Mouse (Mus musculus): ENCODE data around the gene Mmd2.
A peak's percentile ranks its signal among the peaks of the same experiment; 100 is the strongest.

Gene Mmd2

DNA sequence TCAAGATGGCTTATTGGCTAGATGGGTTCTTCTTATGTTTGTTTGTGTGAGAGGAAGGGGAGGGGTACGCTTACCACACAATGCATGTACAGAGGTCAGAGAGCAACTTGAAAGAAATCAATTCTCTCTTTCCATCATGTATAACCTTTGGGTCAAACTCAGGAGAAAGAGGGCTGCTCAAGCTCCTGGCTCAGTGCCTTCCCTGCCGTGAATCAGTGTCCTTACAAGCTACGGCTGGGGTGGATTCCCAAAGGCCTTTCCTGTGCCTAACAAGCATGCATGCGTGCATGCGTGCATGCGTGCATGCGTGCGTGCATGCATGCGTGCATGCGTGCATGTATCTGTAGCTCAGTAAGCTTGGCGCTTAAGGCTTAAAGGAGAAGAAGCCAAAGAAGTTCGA is 3.3 kb downstream of the Mmd2 start:
- no peak for DNase-seq (ENCODE audit: low spot score)

DNA sequence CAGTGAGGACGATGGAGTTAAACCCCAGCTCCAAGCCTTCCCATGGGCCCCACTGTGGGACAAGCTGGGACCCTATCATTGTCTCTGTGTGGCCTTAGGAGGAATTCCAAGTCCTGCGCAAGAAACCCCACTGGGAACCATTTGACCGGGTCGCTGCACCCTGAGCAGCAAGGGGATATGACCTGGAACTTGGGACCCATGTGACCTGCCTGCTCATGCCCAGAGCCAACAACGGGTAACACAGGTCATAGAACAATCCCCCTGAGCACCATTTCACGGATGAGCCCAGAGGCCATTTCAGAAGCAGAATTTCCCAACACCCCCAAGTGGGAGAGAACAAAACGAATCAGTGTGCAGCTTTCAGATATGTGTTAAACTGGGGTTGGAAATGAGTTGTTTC is 4.2 kb downstream of the Mmd2 start:
- no peak for DNase-seq (ENCODE audit: low spot score)

DNA sequence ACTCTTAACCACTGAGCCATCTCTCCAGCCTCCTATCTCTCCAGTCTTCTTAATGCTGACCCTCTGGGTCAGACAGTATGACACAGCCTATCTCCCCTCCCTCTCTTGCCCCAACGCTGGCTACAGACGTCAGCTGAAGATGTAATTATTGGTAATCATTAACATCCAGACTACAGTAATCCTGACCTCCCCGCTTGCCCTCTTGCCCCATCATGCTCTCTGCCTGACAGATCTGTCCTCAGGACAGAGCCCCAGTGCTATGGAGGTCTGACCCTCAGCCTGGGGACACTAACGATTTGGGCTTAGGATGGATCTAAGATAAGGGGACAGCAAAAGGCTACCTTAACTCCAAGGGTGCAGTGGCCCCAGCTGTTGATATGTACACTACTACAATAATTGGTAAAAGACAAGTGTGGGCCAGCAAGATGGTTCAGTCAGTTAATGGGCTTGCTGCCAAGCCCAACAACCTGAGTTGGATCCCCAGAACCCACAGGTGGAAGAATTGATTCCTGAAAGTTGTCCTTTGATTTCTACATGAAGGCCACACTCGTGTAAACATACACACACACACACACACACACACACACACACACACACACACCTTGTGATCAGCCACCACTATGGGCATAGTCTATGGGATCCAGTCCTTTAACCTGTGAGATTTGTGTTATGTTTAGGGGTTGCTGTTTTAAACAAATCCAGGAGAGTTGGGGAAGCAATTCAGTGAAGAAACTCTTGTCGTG is 10.8 kb downstream of the Mmd2 start:
- DNase-seq (ENCODE audit: low spot score) = no peak

DNA sequence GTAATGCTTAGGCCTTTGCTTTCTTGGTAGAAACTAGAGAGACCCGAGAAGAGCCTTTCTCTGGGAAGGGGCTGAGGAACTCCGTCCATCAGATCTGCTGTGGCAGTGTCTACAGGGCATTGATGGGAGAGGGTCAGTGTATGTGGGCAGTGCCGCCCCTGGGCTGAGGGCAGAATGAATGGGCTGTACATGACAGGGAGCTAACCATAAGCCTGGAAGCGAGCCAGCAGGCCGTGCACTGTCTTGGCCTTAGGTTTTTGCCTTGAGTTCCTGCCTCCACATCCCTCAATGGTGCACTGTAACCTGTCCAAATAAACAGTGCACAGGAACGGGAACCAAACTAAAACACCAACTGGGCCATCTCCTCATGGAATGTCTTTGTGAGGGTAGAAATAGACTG is 11.9 kb downstream of the Mmd2 start:
- DNase-seq (ENCODE audit: low spot score) = no peak

DNA sequence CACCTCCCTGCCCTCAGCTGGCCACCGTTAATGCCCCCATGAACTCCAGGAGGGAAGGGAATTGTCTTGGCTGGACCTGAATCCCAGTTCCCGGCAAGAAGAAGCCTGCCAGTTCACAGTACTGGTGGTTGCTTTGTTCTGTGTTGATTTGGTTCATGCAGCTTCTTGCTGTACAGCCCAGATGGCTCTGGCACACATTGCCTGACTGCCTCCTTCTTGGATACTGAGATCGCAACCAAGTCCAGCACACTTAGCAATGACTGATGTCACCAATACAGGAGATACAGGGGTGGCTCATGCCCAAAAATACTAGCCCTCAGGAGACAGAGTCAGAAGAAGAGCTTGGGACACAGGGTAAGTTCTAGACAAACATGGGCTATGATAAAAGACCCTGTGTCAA is 12.9 kb downstream of the Mmd2 start:
- DNase-seq (ENCODE audit: low spot score) = peak; percentile 57

DNA sequence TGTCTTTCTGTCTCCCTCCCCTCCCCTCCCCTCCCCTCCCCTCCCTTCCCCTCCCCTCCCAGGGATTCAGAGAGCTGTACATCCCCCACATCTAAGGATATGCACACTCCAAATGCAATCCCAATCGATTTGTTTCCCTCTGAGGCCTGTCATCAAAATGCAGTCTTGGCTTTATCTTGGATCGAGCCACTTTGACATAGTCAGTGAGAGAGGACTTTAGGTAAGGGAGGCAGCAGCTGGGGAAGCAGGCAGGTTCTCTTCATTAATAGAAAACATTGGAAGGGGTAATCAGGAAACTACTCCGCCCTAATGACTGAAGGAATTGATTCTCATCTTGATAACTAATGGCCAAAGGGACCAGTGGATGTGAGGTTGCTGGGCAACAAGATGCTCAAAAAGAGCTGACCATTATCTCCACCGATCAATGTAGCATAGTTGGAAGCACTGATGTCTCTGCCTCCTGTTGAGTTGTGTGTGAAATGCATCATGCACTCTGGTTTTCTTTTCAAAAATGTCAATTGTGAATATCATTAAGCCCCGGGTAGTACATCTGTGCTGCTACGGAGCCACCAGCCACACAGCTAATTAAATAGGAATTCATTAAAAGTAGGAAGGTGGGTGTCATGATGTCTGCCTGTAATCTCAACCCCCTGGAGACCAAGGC is 17.5 kb downstream of the Mmd2 start:
- no peak for DNase-seq (ENCODE audit: low spot score)

DNA sequence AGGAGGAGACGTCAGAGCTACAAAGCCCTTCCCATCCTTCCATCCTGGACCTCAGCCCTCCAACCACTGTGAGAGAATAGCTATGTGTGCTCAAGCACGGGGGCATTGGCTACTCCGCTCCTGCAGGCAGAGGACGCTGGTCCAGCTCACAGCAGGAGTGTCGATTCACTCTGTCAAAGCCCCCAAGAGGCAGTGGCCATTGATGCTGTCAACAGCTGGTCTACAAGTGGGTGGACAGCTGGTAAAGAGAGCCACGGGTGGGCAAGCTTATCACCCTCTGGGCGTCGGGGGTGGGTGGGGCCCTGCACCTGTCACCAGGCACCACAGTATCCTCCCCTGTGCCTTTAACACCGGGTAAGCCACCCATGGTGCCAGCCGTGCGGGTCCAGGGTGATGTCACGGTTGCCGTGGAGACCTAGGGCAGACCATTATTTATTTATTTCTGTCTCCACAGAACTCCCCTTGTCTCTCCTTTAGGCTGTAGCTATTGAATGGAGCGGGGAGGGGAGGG is 24.9 kb downstream of the Mmd2 start:
- DNase-seq (ENCODE audit: low spot score) = peak; percentile 63

DNA sequence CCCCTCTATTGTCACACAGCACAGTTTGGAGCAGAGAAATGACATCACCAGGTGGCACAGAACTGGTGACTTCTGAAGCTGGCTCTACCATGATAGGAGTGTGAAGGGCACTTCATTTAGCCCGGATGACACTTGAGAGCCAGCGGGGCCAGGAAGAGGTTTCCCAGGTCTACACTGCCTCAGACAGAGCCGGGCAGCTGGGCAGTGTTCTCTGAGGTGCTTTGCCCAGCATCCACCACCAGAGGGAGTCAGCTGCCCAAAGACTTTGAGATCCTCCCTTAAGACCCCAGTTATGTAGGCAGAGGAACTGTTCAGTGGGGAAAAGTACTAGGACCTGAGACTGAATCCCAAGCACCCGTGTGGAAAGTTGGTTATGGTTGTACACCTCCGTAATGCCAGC is 27.1 kb downstream of the Mmd2 start:
- peak; percentile 76 for DNase-seq (ENCODE audit: low spot score)

DNA sequence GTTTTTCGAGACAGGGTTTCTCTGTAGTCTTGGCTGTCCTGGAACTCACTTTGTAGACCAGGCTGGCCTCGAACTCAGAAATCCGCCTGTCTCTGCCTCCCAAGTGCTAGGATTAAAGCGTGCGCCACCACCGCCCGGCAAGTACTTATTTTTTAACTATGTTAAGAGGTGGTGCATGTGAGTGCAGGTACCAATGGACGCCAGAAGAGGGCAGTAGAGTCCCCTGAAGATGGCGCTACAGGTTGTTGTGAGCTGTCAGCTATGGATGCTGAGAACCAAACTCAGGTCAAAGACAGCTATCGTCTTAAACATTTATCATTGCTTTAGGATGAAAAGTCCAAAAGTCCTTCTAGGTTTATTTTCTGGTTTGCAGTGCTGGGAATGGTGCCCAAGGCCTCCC is 30.4 kb downstream of the Mmd2 start:
- no peak for DNase-seq (ENCODE audit: low spot score)

DNA sequence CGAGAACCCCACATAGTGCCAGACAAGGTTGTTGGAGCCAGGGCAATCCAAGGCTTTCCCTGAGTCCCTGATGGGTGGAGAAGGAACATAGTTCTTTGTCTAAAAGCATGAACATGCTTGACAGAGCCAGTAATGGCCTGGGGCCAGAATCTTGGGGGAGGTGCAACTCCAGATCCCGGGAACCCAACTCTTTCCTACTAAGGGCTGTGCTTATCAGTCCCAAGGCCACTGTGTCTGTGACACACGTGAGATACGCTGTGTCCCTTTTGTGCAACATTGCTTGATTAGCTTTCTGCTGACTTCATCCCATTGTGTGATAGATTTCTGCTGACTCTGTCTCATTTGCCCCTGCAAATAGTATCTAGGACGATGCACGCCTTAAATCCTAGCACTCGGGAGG is 31.8 kb downstream of the Mmd2 start:
- DNase-seq (ENCODE audit: low spot score) = no peak

DNA sequence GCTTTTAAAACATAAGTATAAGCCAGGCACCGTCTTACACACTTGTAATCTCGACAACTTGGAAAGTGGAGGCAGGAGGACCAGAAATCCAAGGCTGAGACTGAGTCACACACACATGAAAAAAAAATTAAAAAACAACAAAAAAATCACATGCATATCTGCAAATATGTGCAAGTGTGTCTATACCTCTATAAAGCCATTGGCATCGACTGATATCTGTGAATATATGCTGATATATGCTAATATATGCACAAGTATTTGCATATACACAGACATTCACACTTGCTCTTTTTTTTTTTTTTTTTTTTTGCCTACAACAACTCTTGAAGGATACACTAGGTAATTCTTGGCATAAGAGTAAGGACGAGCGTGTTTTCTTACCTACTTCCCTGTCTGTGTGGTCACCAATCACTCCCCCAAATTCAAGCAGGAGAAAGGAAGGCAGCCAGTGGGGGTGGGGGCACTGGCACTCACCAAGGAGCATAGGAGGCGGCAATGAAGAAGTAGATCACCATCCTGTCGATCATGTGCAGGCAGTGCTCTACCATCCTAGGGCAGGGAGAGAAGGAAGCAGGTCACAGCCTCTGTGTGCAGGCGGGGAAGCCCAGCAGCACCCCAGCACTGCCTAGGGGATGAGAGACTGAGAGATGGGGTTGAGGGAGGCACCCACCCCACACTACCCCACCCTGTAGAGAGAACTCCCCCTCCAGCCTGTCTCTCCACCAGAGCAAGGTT is 34.1 kb downstream of the Mmd2 start:
- DNase-seq (ENCODE audit: low spot score) = no peak

DNA sequence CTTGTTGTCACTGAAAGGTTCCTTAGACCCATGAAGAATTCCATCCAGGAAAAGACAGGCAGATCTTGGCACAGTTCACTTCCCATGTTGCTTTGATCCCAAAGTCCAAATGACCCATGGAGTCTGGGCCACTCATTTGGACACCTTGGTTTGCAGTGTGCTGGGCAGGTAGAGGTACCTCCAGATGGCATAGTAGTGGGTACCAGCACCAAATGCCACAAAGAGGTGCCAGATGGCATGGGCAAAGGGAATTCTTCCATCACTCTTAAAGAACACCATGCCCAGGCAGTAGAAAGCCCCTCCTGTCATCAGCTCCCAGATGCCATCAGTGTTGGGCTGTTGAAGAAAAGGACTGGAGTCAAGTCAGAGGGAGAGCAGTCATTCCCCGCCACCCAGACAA is 44.0 kb downstream of the Mmd2 start:
- DNase-seq (ENCODE audit: low spot score) = no peak

DNA sequence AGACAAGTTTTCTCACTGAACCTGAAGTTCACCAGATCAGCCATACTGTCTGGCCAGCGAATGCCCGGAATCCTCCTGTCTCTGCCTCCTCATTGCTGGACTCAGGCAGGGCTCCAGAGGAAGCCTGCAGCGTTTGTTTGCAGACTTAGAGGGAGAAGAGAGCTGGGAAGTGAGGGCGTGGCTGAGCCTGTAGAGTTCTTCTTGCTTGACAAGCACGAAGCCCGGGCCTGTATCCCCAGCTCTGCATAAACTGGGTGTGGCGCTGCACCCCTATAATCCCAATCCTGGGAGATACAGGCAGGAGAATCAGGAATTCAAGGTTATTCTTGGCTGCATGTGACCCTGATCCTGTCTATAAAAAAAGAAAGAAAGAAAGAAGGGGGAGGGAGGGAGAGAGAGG is 48.3 kb downstream of the Mmd2 start:
- no peak for DNase-seq (ENCODE audit: low spot score)

DNA sequence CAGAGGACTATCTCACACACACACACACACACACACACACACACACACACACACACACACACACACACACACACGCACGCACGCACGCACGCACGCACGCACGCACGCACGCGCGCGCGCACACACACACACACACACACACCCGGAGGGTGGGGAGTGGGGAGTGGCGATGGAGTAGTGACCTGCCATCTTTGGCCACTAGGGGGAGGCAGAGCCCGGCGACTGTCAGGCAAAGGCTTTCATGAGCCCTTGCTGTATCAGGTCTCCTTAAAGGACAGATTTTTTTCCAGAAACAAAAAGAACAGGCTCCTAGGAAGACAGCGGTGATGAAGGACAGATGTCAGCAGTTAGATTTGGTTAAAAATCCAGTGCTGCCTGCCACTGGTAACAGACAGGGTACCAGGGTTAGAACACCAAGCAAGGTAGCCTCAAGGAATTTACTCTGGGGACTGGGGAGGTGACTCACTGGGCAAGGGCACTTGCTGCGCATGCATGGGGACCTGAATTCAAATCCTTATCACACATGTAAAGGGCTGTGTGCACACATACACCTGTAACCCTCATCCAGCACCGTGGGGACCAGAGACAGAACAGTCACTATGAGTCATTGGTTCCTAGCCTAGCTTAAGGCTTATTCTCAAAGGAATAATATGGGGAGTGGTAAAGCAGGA is 51.1 kb downstream of the Mmd2 start:
- peak; percentile 89 for DNase-seq (ENCODE audit: low spot score)

DNA sequence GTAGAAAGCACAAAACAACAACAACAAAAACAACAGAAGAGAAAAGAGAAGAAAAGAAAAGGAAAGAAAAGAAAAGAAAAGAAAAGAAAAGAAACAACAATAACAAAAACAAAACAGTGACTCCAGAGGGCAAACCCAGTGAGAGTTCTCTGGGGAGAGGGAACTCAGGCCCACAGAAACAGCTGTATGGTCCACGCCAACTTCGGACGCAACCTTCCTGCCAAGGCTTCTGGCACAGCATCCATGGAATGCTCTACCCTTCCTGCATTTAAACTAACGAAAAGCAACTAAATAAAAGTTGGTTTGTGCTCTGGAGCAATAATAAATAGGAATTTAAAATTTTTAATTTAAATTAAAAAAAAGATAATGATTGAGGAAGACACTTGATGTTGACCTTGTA is 51.9 kb downstream of the Mmd2 start:
- no peak for DNase-seq (ENCODE audit: low spot score)

DNA sequence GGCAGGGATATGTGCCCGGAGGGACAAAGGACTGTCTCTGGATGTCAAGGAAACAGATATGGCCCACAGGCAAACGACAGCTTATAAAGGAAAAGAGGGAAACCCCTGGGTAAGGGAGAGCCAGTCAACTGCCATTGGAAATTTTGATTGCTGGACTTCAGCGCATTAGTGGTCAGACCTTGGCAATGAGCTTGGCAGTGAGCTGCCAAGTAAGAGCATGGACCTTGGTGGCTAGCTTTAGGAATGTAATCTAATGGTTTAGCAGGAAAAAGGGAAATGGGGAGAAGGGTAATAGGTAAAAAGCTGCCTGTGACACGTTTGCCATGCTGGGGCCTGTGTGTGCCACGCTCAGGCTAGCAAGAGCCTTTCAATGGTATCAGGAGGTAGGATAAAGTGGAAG is 52.7 kb downstream of the Mmd2 start:
- no peak for DNase-seq (ENCODE audit: low spot score)

DNA sequence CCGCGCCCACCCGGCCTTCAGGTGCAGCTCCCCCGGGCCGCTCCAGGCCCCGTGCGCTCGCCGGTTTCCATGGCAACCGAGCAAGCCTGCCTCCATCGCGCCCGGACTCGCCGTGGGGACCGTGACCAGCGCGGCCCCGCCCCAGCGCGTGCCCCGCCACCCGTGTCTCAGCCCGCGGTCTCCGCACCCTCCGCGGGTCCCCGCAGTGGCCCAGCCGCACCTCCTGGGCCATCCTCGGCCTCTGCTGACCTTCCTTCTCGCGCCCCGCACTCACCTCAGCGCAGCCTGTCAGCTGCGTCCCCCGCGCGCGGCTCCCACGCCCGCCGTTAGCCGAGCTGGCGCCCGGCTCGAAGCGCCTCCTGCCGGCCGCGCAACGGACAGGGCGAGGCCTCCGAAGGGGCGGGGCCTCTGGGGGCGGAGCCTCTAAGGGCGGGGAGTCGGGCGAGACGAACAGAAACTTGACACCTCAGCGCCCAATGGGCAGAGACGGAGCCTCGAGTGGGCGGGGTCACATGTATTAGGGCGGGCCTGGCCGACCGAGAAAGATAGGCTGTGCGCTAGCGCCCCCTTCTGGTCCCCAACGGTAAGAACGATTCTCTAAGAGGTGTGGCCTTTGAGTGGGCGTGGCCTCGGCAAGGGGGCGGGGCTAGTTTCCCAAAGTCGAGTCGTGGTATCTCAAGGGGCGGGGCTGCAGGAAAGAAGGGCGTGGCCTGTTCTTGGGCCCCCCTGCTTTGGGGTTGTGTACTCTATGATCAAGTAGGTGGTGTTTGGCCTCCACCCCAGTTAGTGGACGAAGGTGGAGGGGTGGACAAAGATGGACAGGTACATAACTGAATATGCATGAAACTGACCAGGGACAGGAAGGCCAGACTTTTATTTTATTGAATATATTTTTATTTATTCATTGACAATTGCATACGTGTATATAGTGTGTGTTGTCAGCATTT is 57.6 kb downstream of the Mmd2 start, which contains the start of gene Radil:
TSS of gene Radil (minus strand) at position 393 of the 947 bp plus-strand sequence.
- DNase-seq (ENCODE audit: low spot score) = peak; percentile 99

DNA sequence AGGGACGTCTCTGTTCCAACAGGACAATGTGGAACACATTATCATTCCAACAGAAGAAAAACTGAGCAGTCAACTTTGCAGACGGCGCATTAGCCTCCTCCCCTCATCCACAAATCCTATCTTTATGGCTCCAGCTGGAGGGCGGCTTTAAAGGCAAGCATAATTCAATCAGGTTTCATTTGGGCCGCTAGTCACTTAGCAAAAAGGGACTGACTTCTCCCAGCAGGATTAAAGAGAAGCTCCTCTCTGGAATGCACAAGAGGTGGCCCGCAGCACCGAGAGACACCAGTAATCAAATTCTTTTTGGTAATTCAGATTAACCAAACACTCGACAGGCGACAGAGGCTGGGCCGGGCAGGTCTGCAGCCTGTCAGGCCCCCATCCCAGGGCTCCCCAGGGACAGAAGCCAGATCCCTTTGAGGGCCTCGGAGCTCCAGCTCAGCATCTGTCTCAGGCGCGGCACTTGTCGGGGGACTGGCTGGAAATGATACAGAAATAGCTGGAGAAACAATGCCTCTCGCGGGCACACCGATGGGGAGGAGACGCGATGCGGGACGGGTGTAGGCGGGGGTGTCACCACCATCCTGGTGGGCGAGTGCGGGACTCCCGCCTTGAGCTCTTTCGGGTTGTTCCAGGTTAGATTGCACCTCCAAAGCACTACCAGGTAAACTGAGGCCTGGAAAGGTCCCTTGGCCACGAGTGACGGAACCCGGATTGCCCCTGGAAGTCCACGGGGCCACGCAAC is 58.5 kb downstream of the Mmd2 start:
- peak; percentile 36 for DNase-seq (ENCODE audit: low spot score)

DNA sequence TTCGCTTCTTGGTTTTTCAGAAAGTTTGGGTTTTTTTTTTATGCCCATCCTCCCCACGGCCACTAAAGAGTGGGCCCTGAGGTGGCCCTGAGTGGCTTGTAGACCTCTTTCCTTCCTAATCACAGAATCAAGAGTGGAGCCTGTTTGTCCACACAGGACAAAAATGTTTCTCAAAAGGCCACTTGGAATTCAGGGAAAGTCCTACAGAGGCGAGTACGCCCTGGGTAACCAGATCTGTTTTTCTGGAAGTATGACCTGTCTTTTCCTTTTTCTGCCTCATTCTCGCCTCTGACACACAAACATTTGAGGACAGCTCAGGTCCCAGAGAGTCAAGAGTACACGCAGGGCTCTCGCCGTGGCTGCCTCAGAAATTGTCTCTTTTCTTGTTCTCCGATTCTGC is 59.2 kb downstream of the Mmd2 start:
- no peak for DNase-seq (ENCODE audit: low spot score)

DNA sequence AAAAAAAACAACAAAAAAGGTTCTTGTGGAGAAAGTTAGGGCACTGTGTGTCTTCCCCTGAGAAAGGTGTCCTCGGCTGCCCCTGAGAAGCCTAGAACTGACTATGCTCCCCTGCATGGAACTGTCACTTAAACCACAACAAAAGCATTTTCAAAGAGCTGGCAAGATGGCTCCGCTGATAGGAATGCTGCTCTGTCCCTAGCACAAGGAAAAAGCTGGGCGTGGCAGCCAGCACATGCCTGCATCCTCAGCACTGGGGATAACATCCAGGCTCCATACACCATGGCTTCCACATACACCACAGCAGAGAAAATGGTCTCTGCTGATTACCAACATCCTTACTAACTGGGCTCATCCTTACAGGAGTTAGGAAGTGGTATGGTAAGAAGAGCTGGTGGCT is 61.5 kb downstream of the Mmd2 start:
- no peak for DNase-seq (ENCODE audit: low spot score)

DNA sequence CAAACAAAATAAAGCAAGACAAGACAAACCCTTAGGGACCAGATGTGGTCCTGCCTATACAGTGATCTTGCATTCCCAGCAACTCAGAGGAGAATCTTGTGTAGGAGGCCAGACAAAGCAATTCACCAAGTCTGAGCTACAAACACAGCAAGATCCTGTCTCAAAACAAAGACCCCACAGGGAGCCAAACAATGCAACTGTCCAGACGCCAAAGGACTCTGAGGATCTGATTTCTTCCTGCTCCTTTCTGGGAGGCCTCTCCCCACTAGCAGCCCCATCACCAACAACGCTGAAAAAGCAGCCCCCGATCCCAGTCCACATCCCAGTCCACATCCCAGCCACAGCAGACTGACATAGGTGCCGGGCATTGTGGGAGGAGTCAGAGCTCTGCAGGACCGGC is 62.3 kb downstream of the Mmd2 start:
- DNase-seq (ENCODE audit: low spot score) = no peak

Data from layer of hippocampus, adult 11-12 months (tissue).